Mouse (Mus musculus) frontal cortex, adult 2 months (tissue): Measurements from ENCODE around the gene Gm45711. TPM values are rescaled to one million over a fixed set of nuclear protein-coding genes. Genes with fewer than 3 reads are reported as not detected.
A peak's percentile ranks its signal among the peaks of the same experiment; 100 is the strongest.
"Not testable (repeated sequence)": the region's sequence is repeated elsewhere in the genome, so short reads cannot be mapped to it uniquely, and the experiment has no call there.

Experiments
- DNase-seq, 2 experiments: peaks; one replicate each; pipeline ENCODE4 v3.0.0; 2022; ENCODE audit warnings: low spot score in 1 of 2; ENCODE audit errors: extremely low spot score in 1 of 2
- polyA plus RNA-seq: library from polyadenylated mRNA; depleted of rRNA; stranded (reverse); fragments of >200 nt; gene quantifications from 2 replicates; pipeline ENCODE4 v1.2.3, GENCODE M21; 2012

The Gm45711 gene
- polyA plus RNA-seq, 1 experiment = not detected

DNA sequence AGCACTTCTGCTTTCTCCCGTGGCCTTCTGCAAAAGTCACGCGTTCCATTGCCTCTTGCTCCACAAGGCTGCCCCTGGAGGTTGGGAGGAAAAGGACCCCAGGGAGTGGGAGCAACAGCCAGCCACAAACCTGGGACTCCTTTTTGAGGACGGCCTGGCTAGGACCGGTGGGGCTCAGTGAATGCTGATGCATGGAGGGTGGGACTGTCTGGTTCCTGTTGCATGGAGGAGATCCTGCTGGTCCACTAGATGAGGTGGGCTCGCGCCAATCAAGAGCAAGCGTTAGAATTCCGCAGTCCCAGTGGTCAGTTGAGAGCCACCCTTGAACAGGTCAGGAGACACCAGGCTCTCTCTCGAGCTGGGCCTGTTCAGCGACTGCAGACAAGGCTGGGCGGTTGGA lies 12.0 kb upstream of the Gm45711 start, which contains the start of gene Cmtm2b:
Gene Cmtm2b, plus strand, starts transcription at position 301 of the 400 bp plus-strand sequence.
- not testable (repeated sequence) for DNase-seq

- DNase-seq = not testable (repeated sequence)
Observed at GRCm38 (mm10) chr8:104321267-104321666, 11.4 kb upstream of the Gm45711 start, which contains the start of gene Gm11020. Gm11020 (plus strand) TSS chr8:104321567.

GRCm38 (mm10) chr8:104313311-104313710 lies 3.4 kb upstream of the Gm45711 start:
- peak in 1 of 2 experiments; percentile 18 for DNase-seq

DNA sequence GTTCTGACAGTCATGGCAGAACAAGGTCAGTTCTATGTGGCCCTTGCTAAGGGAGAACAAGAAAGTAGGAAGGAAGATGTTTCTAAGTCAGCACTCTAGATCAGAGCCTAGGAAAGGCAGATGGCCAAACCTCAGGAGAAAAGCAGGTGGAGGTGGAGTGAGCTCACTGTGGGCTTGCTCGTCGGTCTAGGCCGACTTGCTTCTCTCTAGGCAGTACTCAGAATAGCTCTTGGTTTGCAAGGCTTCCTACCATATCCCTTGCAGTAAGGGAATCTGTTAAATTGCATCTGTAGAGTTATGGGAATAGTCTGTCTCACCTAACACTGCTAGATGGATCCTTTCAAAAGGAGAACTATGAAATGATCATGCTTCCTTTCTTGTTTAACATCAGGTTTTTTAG lies 2.1 kb upstream of the Gm45711 start:
- not testable (repeated sequence) for DNase-seq

DNA sequence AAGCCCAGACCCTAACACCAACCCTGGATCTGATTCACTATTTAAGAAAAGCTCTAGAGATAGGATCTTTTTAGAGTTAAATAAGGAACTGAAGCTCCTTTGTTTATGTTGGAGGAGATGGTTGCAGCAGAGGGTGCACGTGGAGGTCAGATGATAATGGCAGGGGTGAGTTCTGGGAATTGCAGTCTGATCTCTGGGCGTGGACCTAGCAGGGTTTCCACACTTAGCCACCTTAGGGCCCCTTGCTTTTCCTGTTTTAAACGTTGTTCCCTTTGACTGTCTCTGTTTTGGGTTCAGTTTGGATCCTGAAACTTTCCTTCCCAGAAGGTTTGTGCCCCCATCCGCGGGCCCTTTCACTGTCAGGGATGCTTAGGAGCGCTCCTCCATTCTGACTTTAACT lies 1.5 kb downstream of the Gm45711 start:
- not testable (repeated sequence) for DNase-seq

DNA sequence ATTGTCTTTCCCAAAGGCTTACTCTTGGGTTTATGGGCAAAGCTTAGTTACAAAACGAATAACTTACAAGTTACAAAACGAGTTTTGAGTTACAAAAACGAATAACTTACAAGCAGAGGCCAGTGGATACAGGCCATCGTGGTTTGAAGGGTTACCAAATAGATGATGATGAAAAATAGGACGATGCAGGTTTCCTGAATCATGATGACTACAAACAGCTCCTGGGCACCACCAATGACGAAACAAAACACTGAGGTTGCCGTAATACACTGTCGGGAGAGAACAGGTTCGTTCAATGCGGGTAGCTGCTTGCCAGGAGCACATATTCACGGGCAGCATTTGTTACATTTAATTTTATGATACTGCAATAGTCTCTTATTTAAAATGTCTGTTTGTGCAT lies 4.9 kb downstream of the Gm45711 start:
- DNase-seq = no peak

- DNase-seq = not testable (repeated sequence)
Observed at GRCm38 (mm10) chr8:104302536-104302935, 7.3 kb downstream of the Gm45711 start.

DNA sequence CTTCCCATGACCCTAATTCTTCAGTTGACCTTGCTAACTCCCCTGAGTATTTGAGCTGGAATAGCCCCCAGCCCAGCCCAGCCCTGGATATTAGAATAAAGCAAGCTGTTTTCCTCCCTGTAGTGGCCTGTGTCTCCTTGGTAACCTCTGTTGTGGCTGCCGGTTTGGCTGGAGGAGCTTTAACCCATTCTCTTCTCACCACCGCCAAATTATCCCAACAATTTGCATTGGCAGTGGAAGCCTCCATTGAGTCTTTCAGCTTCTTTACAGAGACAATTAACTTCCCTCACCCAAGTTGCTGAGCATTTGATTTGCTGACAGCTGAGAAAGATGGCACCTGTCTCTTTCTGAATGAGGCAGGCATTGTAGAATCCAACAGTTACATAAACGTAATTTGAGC lies 8.3 kb downstream of the Gm45711 start:
- DNase-seq = not testable (repeated sequence)

DNA sequence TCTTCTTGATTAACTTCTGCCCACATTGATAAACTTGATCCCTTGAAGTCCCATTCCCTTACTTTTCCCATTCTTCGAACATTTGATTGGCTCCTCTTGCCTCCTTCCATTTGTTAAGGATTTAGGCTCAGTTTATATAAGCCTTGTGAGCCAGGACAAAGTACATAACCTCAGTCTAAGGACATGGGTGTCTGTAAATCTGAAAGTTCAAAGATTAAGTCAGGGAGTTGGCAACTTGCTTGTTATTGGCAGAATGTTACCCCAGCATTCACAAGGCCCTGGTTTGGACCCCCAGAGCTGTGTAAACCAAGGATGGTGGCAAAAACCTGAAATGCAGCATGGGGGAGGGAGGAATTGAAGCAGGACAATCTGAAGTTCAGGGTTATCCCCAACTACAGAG lies 15.5 kb downstream of the Gm45711 start:
- no peak for DNase-seq

DNA sequence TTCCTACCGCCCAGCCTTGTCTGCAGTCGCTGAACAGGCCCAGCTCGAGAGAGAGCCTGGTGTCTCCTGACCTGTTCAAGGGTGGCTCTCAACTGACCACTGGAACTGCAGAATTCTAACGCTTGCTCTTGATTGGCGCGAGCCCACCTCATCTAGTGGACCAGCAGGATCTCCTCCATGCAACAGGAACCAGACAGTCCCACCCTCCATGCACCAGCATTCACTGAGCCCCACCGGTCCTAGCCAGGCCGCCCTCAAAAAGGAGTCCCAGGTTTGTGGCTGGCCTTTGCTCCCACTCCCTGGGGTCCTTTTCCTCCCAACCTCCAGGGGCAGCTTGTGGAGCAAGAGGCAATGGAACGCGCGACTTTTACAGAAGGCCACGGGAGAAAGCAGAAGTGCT lies 16.8 kb downstream of the Gm45711 start, which contains the start of gene Cmtm2a:
Gene Cmtm2a, minus strand, starts transcription at position 101 of the 400 bp plus-strand sequence.
- DNase-seq = not testable (repeated sequence)

GRCm38 (mm10) chr8:104268937-104269440 lies 40.9 kb downstream of the Gm45711 start:
- no peak for DNase-seq

- no peak for DNase-seq
Observed at GRCm38 (mm10) chr8:104268368-104268767, 41.5 kb downstream of the Gm45711 start.

DNA sequence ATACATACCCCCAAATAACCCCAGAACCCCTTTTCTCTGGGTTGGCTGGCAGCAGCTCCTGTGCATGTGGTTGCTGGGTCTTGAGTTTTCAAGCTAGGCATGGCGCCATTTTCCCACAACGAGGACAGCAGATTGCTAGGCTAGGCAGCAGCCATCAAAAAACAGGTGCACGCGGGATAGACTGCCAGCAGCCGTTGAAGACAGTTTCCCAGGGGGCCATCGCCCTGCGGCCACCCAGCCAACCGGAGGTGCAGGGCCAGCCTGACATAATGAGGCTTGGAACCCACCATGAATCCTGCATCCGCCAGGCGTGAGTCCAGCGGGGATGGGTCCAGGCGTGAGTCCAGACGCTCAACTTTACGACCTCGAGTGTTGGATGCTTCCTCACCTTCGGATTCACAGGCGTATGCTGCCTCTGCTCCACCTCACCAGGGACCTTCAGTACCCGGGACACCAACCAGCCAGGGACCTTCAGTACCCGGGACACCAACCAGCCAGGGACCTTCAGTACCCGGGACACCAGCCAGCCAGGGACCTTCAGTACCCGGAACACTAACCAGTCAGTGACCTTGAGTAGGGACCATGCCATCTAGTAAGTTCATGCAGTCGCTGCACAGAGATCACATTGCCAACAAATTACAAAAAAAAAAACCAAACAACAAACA lies 45.5 kb downstream of the Gm45711 start:
- DNase-seq = not testable (repeated sequence)

DNA sequence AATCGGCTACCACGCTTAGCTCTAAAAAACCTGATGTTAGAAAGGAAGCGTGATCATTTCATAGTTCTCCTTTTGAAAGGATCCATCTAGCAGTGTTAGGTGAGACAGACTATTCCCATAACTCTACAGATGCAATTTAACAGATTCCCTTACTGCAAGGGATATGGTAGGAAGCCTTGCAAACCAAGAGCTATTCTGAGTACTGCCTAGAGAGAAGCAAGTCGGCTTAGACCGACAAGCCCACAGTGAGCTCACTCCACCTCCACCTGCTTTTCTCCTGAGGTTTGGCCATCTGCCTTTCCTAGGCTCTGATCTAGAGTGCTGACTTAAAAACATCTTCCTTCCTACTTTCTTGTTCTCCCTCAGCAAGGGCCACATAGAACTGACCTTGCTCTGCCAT lies 48.1 kb downstream of the Gm45711 start:
- DNase-seq = not testable (repeated sequence)

- DNase-seq = no peak
Observed at GRCm38 (mm10) chr8:104253016-104253415, 56.9 kb downstream of the Gm45711 start.

- DNase-seq = no peak
Observed at GRCm38 (mm10) chr8:104251461-104251860, 58.4 kb downstream of the Gm45711 start.

- DNase-seq = peak; percentile 31 to 80
Observed at GRCm38 (mm10) chr8:104250439-104251367, 59.2 kb downstream of the Gm45711 start, which contains the start of gene Cklf. Cklf (plus strand) TSS chr8:104250861.

GRCm38 (mm10) chr8:104249442-104249996 lies 60.4 kb downstream of the Gm45711 start:
- DNase-seq = no peak

- DNase-seq = peak; percentile 34 to 74
Observed at GRCm38 (mm10) chr8:104248276-104248675, 61.6 kb downstream of the Gm45711 start, which contains the start of gene Tk2. Tk2 (minus strand) TSS chr8:104248558.

- DNase-seq = no peak
Observed at GRCm38 (mm10) chr8:104247908-104248275, 62.0 kb downstream of the Gm45711 start.
